Mouse (Mus musculus) midbrain, postnatal 0 days (tissue): ENCODE results near the gene Cyp2r1. TPM values are rescaled to one million over a fixed set of nuclear protein-coding genes. Genes with fewer than 3 reads are reported as not detected.
"Not testable (repeated sequence)": the region's sequence is repeated elsewhere in the genome, so short reads cannot be mapped to it uniquely, and the experiment has no call there.

Source experiments
- ATAC-seq: fragments of 200-750 bp; cut with Nextera tagmentation; 2 replicates; pipeline ENCODE4 v1.8.0; 2017; ENCODE audit warnings: moderate number of reproducible peaks, mild to moderate bottlenecking, moderate TSS enrichment, moderate library complexity; ENCODE audit not compliant: low FRiP score
- DNase-seq: peaks from one replicate; pipeline ENCODE4 v3.0.0-alpha.2; 2015; ENCODE audit warnings: low spot score
- H3K27ac ChIP-seq: fragments of 300-500 bp; sonication (generic); 2 replicates; pipeline ENCODE4 v1.5.1; 2014; ENCODE audit warnings: low read depth, mild to moderate bottlenecking, low read length, mixed read lengths
- H3K27me3 ChIP-seq: fragments of 300-500 bp; sonication (generic); 2 replicates; pipeline ENCODE4 v1.6.1; 2014; ENCODE audit warnings: low read length, control low read depth, mixed read lengths; ENCODE audit not compliant: insufficient read depth
- H3K36me3 ChIP-seq: fragments of 300-500 bp; sonication (generic); 2 replicates; pipeline ENCODE4 v1.6.1; 2014; ENCODE audit warnings: low read length, control low read depth, mixed read lengths; ENCODE audit not compliant: insufficient read depth
- H3K4me1 ChIP-seq: fragments of 300-500 bp; sonication (generic); 2 replicates; pipeline ENCODE4 v1.6.1; 2014; ENCODE audit warnings: mild to moderate bottlenecking, control low read depth, antibody characterized with exemption, low read length, mixed read lengths; ENCODE audit not compliant: insufficient read depth
- H3K4me2 ChIP-seq: fragments of 300-500 bp; sonication (generic); 2 replicates; pipeline ENCODE4 v1.6.1; 2014; ENCODE audit warnings: low read depth, mild to moderate bottlenecking, low read length, mixed read lengths; ENCODE audit not compliant: poor library complexity, severe bottlenecking
- H3K4me3 ChIP-seq: fragments of 300-500 bp; sonication (generic); 2 replicates; pipeline ENCODE4 v1.5.1; 2014; ENCODE audit warnings: low read depth, mild to moderate bottlenecking, low read length, moderate library complexity
- H3K9ac ChIP-seq: fragments of 300-500 bp; sonication (generic); replicated peaks from 2 replicates; pipeline ENCODE4 v1.6.1; 2014; ENCODE audit warnings: mild to moderate bottlenecking, low read length, moderate library complexity, mixed read lengths; ENCODE audit not compliant: poor library complexity, severe bottlenecking
- H3K9me3 ChIP-seq: fragments of 300-500 bp; sonication (generic); 2 replicates; pipeline ENCODE4 v1.6.1; 2016; ENCODE audit warnings: low read length, control low read depth
- CTCF ChIP-seq: IDR thresholded peaks from 2 replicates; pipeline ENCODE4 v1.5.1; 2016; ENCODE audit warnings: antibody characterized with exemption, mild to moderate bottlenecking
- WGBS: fragments of 180-500 bp; shearing (Covaris S2); extraction: QIAGEN DNeasy Blood & Tissue Kit; methylation state at CpG from one replicate; pipeline ENCODE4 v1.1.7; 2014; 5-methylcytosine and 5-hydroxymethylcytosine counted together
- polyA plus RNA-seq: library from polyadenylated mRNA; unstranded; fragments of >200 nt; fragmentation: Nextera tagmentation; extraction: Ambion mirVana; gene quantifications from 2 replicates; pipeline ENCODE4 v1.2.1, GENCODE M21; 2015
- total RNA-seq: library from RNA; depleted of rRNA; stranded (reverse); fragments of >200 nt; gene quantifications from 2 replicates; pipeline ENCODE4 v1.2.3, GENCODE M21; 2014; rRNA removed

Gene Cyp2r1
- total and polyA plus RNA-seq, 2 experiments from 2014 or later: 1.4 to 3.1 TPM

DNA sequence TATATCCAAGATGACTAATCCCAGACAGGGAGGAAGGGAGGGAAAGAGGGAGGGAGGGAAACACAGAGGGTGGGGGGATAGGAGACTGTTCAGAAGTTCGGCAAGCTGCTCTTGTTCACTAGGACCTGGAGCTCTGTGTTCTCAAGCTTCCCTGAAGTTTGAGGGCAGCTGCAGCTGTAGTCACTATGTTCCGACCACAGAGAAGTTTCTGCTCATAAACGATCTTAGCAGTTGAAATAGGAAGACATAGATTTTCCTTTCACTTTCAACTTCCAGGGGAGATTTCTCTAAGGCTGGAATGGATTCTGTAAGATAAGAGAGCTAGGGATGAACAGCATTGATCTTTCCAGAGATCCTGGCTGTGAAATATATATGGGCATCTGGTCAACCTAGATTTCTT, 14.2 kb upstream of the Cyp2r1 start:
- Histone ChIP-seq H3K36me3 (no peaks in the 10 kb centered on the region), H3K4me3 (no peak overlapping the region), H3K4me2 (no peak overlapping the region), H3K27ac (no peak overlapping the region), H3K27me3 (no peaks in the 10 kb centered on the region), H3K4me1 (no peaks in the 10 kb centered on the region), H3K9ac (no peak overlapping the region), H3K9me3 (no peaks in the 10 kb centered on the region)
- 75% methylated on average over 3 of the region's 3 CpGs for WGBS
- ATAC-seq (no peak), DNase-seq (no peak)
- no peak for TF ChIP-seq CTCF

DNA sequence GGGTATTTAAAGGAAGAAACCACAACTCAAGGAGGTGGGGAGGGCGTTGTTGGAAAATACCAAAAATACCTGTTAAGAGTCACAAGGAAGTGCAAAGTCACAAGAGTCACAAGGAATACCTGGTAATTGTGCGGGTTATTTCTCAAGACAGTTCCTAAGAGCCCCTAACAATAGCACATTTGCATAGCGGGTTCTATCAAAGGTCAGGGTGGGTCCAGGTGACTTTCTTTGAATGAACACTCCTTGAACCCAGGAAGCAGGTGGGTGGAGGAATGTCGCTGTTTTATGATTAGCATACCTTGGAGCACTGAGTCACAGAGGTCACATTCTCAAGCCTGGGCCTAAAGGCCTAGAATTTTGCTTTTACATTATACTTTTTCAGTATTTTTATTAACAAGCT, 11.1 kb upstream of the Cyp2r1 start:
- not testable (repeated sequence) for H3K9ac ChIP-seq, H3K9me3 ChIP-seq, H3K36me3 ChIP-seq, H3K4me3 ChIP-seq, DNase-seq, H3K4me1 ChIP-seq, H3K4me2 ChIP-seq, H3K27me3 ChIP-seq, ATAC-seq, H3K27ac ChIP-seq
- WGBS: 93% methylated on average over 4 of the region's 4 CpGs

DNA sequence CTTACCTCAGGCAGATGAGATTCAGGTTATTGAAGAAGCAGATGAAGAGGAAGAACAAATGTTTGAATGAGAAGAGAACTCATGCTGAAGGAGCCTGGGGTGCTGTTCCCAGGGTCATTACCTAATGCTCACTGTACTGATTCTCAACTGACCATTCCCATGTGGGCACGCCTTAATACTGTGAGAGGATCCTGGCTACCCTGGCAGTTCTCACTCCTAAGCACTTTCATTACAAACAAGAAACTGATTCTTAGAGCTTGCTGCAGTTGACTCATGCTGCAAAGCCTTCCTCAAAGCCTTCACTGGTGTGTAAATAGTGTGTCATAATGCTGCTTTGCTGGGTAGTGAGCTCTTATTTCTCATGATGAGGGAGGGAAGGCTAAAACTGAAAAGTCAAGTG, 26.6 kb downstream of the Cyp2r1 start:
- Histone ChIP-seq H3K27me3 (no peaks in the 10 kb centered on the region), H3K9ac (no peak overlapping the region), H3K36me3 (peaks cover 6% of the 10 kb centered on the region; the same call in 1 of the 2 replicates), H3K4me2 (no peak overlapping the region), H3K4me3 (no peak overlapping the region), H3K9me3 (no peaks in the 10 kb centered on the region), H3K27ac (no peak overlapping the region), H3K4me1 (no peaks in the 10 kb centered on the region)
- no peak for TF ChIP-seq CTCF
- DNase-seq: no peak
- no peak for ATAC-seq
- WGBS: 100% methylated on average over 1 of the region's 1 CpGs

DNA sequence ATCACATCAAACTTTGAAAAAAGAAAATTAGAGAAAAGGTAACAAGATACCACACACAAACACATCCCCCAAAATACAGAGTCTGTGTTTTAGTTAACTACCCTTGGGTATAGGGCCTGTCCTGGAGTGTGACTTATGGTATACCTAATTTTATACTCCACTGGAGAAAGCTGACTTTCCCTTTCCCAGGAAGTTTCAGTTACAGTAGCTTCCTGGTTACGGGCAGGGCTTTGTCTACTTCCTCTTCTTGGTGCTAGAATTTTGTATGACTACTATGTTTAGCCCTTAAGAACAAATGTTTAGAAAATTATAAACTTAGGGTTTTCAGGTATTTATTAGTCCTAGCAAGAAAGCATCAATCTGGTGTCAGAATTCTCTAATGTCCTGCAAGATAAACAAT, 36.5 kb downstream of the Cyp2r1 start:
- DNase-seq: no peak
- no peaks in the 10 kb centered on the region for H3K36me3 ChIP-seq
- ATAC-seq: no peak
- WGBS: 88% methylated on average over 1 of the region's 1 CpGs
- H3K4me2 ChIP-seq: no peak overlapping the region
- no peaks in the 10 kb centered on the region for H3K27me3 ChIP-seq
- H3K4me3 ChIP-seq: no peak overlapping the region
- TF ChIP-seq CTCF: no peak
- H3K9ac ChIP-seq: no peak overlapping the region
- no peaks in the 10 kb centered on the region for H3K4me1 ChIP-seq
- H3K9me3 ChIP-seq: no peaks in the 10 kb centered on the region
- no peak overlapping the region for H3K27ac ChIP-seq

DNA sequence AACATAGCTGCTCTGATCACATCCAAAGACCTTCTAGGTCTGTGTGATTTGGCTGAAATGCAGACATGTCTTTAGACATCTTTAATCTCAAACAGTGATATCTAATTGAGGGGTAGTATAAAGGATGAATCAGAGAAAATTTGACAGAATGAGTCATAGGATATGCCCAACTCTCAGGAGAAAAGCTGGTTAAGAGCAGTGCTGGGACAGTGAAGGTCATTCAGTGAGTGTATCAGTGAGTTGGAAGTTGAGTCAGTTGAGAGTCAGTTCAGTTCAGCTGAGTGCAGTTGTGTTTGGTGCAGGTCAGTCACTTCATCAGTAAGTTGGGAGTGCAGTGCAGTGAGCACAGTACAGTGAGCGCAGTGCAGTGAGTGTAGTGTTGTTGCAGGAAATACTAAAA, 42.6 kb downstream of the Cyp2r1 start:
- no peak for TF ChIP-seq CTCF
- WGBS: 100% methylated on average over 1 of the region's 1 CpGs
- H3K9me3 ChIP-seq: no peaks in the 10 kb centered on the region
- H3K4me2 ChIP-seq: no peak overlapping the region
- no peak overlapping the region for H3K27ac ChIP-seq
- no peak for DNase-seq
- no peak overlapping the region for H3K4me3 ChIP-seq
- no peaks in the 10 kb centered on the region for H3K27me3 ChIP-seq
- H3K4me1 ChIP-seq: no peaks in the 10 kb centered on the region
- no peak for ATAC-seq
- peaks cover 2% of the 10 kb centered on the region; the same call in 1 of the 2 replicates for H3K36me3 ChIP-seq
- no peak overlapping the region for H3K9ac ChIP-seq

DNA sequence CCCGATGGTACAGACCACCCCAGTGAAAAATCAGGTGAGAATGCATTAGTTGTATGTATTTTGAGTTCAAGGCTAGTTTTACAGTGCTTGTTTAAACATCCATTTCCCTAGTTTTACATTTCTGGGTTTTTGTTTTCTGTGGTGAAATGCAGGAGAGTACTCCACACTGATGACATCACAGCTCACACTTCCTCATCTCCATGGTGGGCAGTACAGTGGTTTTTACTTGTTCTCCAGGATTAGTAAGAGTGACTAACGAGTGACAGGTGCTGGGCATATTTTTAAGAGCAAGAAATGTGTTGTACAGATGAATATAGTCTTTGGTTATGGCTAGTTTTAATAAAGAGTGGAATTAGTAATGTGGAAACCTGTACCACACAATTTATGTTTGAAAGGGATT, 53.9 kb downstream of the Cyp2r1 start:
- H3K4me1 ChIP-seq: no peaks in the 10 kb centered on the region
- H3K36me3 ChIP-seq: no peaks in the 10 kb centered on the region
- TF ChIP-seq CTCF: no peak
- WGBS: 92% methylated on average over 2 of the region's 2 CpGs
- no peak overlapping the region for H3K9ac ChIP-seq
- ATAC-seq: no peak
- no peak overlapping the region for H3K27ac ChIP-seq
- no peaks in the 10 kb centered on the region for H3K9me3 ChIP-seq
- no peaks in the 10 kb centered on the region for H3K27me3 ChIP-seq
- no peak for DNase-seq
- no peak overlapping the region for H3K4me2 ChIP-seq
- H3K4me3 ChIP-seq: no peak overlapping the region

Other genes starting within 250 kb of the Cyp2r1 start
- 9.5 and 12.9 TPM in 2 replicates for gene Pde3b, start 147.7 kb downstream of the Cyp2r1 start, total RNA-seq
- 2.1 and 3.6 TPM in 2 replicates for gene Pde3b, start 147.7 kb downstream of the Cyp2r1 start, polyA plus RNA-seq
- gene Calca, start 73.4 kb upstream of the Cyp2r1 start, total RNA-seq: 9.6 and 11.5 TPM in 2 replicates
- 7.2 and 12.0 TPM in 2 replicates for gene Calca, start 73.4 kb upstream of the Cyp2r1 start, polyA plus RNA-seq
- 0.60 and 2.3 TPM in 2 replicates for gene Calcb, start 155.7 kb upstream of the Cyp2r1 start, total RNA-seq
- 0.70 and 1.5 TPM in 2 replicates for gene Calcb, start 155.7 kb upstream of the Cyp2r1 start, polyA plus RNA-seq
- 1.9 and 2.7 TPM in 2 replicates for gene Insc, start 180.7 kb upstream of the Cyp2r1 start, total RNA-seq
- 1.4 and 1.9 TPM in 2 replicates for gene Insc, start 180.7 kb upstream of the Cyp2r1 start, polyA plus RNA-seq